Mouse (Mus musculus) ES-CJ7 (cell line): ENCODE data around the gene Cxcl1.

Experiments used
- DNase-seq: peaks from one replicate; pipeline ENCODE4 v3.0.0; 2011; ENCODE audit warnings: low read depth, low spot score

Gene Cxcl1

GRCm38 (mm10) chr5:90884628-90885242, 6.3 kb upstream of the Cxcl1 start:
- no peak for DNase-seq

GRCm38 (mm10) chr5:90888661-90889060, 2.4 kb upstream of the Cxcl1 start:
- DNase-seq, result no peak

DNA sequence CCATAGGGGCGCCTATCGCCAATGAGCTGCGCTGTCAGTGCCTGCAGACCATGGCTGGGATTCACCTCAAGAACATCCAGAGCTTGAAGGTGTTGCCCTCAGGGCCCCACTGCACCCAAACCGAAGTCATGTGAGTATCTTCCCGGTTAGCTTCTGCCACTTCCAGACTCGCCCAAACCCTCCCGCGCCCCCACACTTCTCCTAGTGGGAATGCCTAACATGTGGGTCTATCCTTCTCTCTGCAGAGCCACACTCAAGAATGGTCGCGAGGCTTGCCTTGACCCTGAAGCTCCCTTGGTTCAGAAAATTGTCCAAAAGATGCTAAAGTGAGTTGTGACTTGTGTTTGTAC, 398 bp downstream of the Cxcl1 start:
- DNase-seq, result peak; percentile 19

DNA sequence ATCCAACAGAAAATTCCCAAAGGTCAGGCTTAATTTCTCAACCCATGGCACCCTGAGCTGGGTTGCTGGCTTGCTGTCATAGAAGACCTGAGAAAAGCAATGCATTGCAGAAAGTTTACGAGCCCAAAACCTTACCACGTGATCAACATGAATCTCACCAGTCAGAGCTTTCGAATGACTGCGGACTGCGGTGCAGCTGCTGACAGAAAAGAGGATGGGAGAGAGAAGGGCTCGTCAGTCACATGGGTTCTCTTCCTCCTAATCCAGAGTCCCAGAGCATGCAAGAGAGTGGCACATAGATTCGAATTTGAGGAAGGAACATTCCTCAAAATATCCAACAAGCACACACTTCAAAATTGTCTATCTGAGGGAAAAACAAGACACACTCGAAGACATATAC, 3.2 kb downstream of the Cxcl1 start:
- DNase-seq, result no peak

DNA sequence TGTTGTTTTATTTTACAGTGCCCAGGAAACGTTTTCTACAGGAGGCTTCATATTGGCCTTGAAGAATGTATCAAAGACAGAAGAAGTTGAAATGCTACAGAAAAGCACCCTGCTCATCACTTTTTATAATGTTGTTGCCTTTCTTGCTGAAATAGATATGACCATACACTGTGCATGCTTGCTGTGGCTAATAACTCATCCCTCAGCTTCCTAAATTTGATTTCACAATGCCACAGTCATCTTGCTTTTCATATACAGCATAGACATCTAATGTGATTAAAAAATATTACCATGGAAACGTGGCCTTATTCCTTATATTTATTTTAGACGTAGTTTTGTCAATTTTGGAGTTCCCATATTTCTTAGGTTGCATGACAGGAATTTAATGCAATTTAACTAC, 6.4 kb downstream of the Cxcl1 start:
- no peak for DNase-seq

DNA sequence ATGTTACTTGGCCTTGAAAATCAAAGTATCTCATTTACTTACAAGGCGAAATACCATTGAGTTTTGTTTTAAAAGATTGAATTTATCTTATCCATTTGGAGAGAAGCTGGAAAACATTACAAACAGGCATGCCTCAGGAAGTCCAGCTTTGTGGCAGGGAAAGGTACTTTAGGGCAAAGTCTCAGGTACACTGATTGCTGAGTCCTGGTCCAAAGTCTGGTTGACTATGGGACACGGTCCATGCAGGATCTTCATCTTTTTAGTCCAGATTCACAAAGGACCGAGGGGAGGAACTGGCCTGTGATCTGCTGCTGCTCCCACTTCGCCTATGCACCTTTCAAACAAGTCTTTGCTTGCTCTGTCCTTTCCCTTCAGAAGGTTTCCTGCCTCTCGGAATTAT, 8.3 kb downstream of the Cxcl1 start:
- no peak for DNase-seq

DNA sequence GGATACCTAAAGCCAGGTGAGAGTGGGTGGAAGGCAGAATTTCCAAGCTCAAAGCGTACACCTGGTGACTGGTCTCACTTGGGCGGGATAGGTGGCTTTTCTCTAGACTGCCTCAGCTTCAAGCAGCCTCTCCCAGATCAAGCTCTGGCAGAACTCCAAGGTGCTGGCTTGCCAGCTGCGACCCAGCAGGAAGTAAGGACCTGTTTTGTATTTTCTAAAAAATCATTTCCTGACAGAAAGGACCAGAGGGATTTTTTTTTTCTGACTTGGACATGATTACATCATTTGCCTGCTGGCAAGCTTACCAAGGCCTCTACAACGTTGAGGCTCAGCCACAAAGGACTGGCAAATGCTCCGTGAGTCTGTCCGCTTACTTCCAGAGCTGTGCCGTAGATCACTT, 9.1 kb downstream of the Cxcl1 start:
- no peak for DNase-seq

GRCm38 (mm10) chr5:90900688-90901087, 9.6 kb downstream of the Cxcl1 start:
- no peak for DNase-seq

DNA sequence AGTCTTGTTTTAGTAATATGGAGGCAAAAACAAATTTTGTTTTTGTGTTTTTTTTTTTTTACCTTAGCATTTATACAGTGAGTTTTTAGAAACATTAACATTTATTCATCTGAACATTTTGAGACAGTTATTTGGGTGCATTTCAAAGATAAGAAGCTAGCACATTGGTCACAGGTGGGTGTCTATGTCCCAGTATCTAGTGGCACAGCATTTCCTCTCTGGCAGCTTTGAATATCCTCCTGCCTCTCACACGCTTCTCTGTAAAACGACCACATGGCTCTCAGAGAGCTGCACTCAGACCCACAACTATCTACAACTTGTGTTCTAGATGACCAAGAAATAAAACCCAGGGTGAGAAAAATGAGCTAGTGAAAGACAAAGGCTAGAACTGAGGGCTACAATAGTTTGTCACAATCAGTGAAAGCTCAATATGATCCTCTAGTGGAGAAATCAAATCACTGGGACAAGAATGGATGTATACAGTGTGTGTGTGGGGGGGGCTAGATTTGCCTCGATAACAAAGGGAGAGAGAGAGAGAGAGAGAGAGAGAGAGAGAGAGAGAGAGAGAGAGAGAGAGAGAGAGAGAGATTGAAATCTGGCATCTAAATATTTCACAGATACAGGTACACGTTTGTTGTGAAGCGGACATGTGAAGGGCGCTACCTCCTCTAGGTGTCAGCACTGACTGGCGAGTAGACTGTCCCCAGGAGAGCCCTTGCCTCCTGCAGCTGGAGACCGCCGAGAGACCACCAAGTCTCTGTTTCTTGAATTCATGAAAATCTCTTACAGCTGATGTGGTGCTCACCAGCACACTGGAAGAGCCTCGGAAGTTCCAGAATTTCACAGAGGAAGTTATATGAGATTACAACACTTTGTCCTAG, 11.6 kb downstream of the Cxcl1 start:
- DNase-seq, result peak; percentile 54

DNA sequence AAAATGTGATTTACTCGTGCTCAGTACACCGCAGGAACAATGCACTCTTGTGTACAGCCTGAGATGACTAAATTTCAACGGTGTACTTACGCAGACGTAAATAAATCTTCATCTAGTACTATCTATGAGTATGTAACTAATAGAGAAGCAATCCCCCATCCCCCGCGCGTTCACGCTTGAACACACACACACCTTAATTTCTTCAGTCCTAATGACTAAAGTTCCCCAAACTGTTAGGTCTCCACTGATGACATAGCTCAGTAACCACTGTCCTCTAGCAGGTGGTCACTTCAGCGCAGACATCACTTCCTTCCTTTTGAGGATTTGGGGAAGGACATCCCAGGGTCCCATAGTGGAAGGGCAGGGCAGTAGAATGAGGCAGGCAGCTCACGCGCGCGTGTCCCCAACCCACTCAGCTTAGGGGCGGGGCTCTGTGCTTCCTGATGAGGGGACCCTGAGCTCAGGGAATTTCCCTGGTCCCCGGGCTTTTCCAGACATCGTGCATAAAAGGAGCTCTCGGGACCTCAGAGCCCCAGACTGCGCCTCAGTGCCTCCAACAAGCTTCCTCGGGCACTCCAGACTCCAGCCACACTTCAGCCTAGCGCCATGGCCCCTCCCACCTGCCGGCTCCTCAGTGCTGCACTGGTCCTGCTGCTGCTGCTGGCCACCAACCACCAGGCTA, 12.4 kb downstream of the Cxcl1 start, which contains the start of gene Cxcl2:
TSS of gene Cxcl2 (plus strand) at position 533 of the 682 bp plus-strand sequence.
- DNase-seq, result no peak

DNA sequence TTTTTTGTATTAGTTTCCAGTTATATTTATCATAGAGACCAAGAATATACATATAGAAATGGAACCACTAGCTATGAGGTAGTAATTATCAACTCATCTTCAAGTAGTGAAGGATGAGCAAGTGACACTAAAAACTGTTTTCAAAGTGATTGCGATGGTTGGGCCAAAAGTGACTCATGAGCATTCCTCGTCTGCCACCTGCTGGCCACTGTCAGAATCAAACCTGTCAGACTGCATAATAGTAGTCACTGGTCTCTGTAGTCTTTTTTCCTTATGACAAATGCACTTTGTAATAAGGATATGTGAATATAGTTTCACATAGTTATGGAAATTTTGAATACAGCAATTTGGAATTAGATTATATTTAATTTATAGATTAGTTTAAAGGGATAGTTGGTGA, 17.9 kb downstream of the Cxcl1 start:
- DNase-seq, result peak; percentile 72

DNA sequence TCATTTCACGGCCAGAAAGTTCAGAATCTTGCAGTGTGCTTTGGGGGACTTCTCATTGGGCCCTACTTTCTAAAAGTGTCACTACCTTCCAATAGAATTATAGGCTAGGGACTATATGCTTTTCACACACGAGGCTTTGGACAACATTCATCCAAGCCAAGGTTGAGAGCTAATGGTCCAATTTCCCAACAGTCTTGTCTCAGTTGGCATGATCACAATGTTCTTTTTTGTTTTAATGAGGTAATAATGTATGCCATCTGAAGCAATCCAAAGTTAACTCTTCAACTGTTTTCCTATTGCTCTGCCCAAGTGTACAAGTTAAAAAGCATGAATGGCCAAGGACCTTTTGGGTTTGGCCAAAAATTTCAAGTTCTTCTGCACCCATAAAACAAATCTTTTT, 28.5 kb downstream of the Cxcl1 start:
- DNase-seq, result no peak

GRCm38 (mm10) chr5:90922958-90923357, 31.9 kb downstream of the Cxcl1 start:
- no peak for DNase-seq

DNA sequence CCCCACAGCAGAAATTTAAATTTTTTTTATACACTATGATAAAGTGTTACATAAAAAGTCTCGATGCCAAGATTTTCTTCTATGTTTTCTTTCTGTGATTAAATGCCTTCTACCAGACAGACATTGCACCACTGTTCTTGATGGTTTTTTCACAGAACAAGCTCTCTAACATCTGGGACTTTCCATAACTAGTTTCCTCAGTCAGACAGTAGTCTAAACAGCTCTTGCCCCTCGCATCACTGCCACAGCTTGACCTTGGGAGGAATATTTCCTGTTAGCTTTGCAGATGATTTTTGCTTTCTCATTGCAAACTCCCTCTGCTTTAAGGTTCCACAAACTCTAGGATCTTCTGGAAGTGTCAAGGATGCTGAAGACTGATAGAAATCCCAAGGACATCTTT, 39.5 kb downstream of the Cxcl1 start:
- no peak for DNase-seq

DNA sequence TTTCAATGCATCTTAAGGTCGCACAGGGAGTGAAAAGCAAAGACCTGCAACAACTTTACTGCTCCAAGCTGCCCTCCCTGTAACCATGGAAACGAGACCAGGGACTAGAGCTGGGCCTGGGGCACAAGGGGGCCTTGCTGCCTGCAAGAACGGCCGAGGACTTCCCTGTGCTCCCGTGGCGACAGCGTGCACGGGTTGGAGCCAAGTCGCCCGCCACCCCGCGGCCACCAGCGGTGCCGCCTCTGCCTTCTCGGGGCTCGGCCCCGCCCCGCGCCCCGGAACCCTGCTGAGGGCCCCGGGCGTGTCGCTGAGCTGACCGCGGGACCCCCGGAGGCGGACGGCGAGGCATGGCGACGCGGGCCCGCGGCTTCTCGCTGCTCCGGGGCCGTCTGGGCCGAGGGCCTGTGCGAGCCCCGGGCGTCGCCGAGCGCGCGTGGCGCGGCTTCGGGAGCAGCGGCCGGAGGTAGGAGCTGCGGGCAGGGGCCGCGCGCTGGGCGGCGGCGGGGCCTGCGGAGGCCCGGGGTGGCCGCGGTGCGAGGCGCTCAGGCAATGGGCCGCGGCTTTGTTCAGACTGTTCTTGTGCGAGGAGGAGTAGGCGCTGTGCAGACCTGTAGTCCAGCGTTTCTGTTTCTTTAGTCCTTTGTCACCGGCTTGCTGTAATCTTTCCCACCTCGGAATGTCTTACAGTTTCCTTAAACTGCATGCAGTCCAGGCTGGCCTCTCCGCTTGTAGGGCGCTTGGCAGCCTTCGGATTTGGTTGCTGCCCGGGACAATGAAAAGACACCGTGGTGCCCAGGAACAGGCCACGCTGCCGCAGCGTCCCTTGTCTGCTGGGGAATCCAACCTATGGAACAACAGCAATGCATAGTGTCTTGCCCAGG, 40.2 kb downstream of the Cxcl1 start, which contains the start of gene Mthfd2l:
TSS of gene Mthfd2l (plus strand) at position 147 of the 881 bp plus-strand sequence.
- DNase-seq, result peak; percentile 90

- no peak for DNase-seq
Observed at GRCm38 (mm10) chr5:90931911-90932310, 40.9 kb downstream of the Cxcl1 start.

- DNase-seq, result no peak
Observed at GRCm38 (mm10) chr5:90936706-90937105, 45.7 kb downstream of the Cxcl1 start.
